Mouse (Mus musculus): ENCODE data around the gene Ngp. TPM values are rescaled to one million over a fixed set of nuclear protein-coding genes. Genes with fewer than 3 reads are reported as not detected.
A peak's percentile ranks its signal among the peaks of the same experiment; 100 is the strongest.

Gene Ngp
- polyA plus RNA-seq, 1 experiment from 2014 or later = 1.4 TPM

DNA sequence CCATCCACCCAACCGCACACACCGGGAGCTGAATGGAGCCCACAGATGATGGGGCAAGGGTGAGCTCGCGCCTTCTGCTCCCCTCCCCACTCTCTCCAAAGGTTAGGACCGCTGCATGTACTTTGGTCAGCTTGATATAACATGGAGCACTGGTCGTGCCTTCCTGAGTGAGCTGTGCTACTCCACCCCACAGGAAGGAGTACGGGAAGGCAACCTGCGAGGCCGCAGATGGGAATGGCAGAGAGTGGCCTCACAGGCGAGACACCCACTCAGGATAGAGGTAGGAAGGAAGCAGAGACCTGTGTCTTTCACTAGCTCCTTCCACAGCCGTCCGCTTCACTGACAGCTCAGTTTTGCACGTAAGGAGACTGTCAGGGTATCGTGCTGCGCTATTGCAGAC, 28.8 kb downstream of the Ngp start:
- 84% methylated on average over 15 of the region's 15 CpGs for WGBS
- ATAC-seq (ENCODE audit: low FRiP score) = no peak
- 0 out of 2 replicates have a peak overlapping the region, but pooled peaks have one; percentile 19 for H3K9ac ChIP-seq

DNA sequence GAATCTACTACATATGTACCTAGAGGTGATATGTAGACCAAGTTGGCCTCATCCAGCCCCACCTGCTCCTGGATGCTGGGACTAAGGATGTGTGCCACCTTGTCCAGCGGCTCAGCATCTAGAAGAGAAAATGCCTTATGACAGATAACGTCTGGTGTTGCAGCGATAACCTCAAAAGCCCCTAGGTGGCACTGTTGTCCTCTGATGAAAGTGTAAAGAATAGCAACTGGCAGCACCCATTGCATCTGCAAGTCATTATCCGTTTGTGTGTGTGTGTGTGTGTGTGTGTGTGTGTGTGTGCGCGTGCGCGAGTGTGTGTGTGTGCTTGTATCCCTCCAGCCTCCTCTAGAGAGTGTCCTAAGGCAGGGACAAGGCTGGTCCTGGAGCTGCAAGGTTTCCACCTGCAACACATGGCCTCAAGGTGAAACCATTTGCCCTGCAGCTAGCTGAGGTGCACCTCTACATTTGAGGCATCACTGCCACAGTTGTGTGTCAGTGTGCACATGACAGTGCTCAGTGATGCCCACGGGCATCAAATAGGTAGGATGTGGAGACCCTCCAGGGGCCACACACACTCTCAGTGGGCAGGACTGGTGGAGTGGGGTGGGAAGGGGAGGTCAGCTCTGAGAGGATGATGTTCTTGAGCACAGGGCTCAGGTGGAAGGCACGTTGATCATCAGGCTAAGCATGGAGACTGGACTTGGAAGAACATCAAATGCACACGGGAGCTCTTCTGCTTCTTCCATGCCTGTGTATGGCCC, 29.5 kb downstream of the Ngp start:
- peaks cover 6% of the 10 kb centered on the region for H3K4me1 ChIP-seq (replicated peaks)
- no peak overlapping the region for H3K4me3 ChIP-seq
- 33% methylated on average over 11 of the region's 11 CpGs for WGBS
- H3K9ac ChIP-seq = peak overlapping the region; percentile 51
- ATAC-seq (ENCODE audit: low FRiP score) = peak; percentile 80
- no peaks in the 10 kb centered on the region for H3K9me3 ChIP-seq
- H3K27ac ChIP-seq = 0 out of 2 replicates have a peak overlapping the region, but pooled peaks have one; percentile 12
- no peaks in the 10 kb centered on the region for H3K27me3 ChIP-seq
- peaks cover 37% of the 10 kb centered on the region for H3K36me3 ChIP-seq
- H3K4me2 ChIP-seq = no peak overlapping the region

More for the DNA sequence above, 28.8 kb downstream of the Ngp start:
- Histone ChIP-seq H3K27me3 (no peaks in the 10 kb centered on the region), H3K4me3 (no peak overlapping the region), H3K9me3 (no peaks in the 10 kb centered on the region), H3K36me3 (peaks cover 43% of the 10 kb centered on the region), H3K4me2 (no peak overlapping the region), H3K27ac (no peak overlapping the region), H3K4me1 (replicated peaks) (peaks cover 6% of the 10 kb centered on the region)

DNA sequence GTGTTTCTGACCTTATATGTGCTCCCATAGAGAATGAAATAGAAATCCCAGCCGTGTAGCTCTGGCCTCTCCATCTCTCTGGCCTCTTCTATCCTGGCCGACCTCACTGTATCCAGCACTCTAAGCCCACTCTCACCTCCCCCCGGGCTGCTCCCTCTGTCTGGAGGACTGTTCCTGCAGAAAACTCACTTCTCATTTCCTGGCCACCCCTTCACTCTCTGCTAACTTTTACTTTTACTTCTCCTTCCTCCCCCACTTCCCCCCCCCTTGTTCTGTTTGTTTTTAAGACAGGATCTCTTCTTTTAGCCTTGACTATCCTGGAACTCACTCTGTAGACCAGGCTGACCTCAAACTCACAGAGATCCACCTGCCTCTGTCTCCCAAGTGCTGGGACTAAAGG, 33.0 kb downstream of the Ngp start:
- no peak overlapping the region for H3K4me2 ChIP-seq
- H3K27ac ChIP-seq = no peak overlapping the region
- no peak for ATAC-seq (ENCODE audit: low FRiP score)
- H3K4me3 ChIP-seq = no peak overlapping the region
- no peak overlapping the region for H3K9ac ChIP-seq
- H3K27me3 ChIP-seq = no peaks in the 10 kb centered on the region
- 76% methylated on average over 3 of the region's 3 CpGs for WGBS
- H3K36me3 ChIP-seq = peaks cover 27% of the 10 kb centered on the region
- H3K9me3 ChIP-seq = no peaks in the 10 kb centered on the region
- peaks cover 6% of the 10 kb centered on the region for H3K4me1 ChIP-seq (replicated peaks)

- Histone ChIP-seq H3K4me2 (no peak overlapping the region), H3K9ac (no peak overlapping the region), H3K36me3 (peaks cover 18% of the 10 kb centered on the region), H3K9me3 (no peaks in the 10 kb centered on the region), H3K27ac (no peak overlapping the region), H3K4me3 (no peak overlapping the region), H3K4me1 (replicated peaks) (no peaks in the 10 kb centered on the region), H3K27me3 (no peaks in the 10 kb centered on the region)
- WGBS = 96% methylated on average over 3 of the region's 3 CpGs
- ATAC-seq (ENCODE audit: low FRiP score) = no peak
Observed at GRCm38 (mm10) chr9:110457926-110458325, 38.4 kb downstream of the Ngp start.

- no peak for ATAC-seq (ENCODE audit: low FRiP score)
- Histone ChIP-seq H3K27ac (no peak overlapping the region), H3K4me2 (no peak overlapping the region), H3K9me3 (no peaks in the 10 kb centered on the region), H3K4me3 (no peak overlapping the region), H3K9ac (no peak overlapping the region), H3K4me1 (replicated peaks) (no peaks in the 10 kb centered on the region), H3K36me3 (peaks cover 20% of the 10 kb centered on the region), H3K27me3 (no peaks in the 10 kb centered on the region)
- 77% methylated on average over 2 of the region's 2 CpGs for WGBS
Observed at GRCm38 (mm10) chr9:110459145-110459727, 39.7 kb downstream of the Ngp start.

- H3K4me2 ChIP-seq = no peak overlapping the region
- no peak overlapping the region for H3K9ac ChIP-seq
- H3K4me3 ChIP-seq = no peak overlapping the region
- 87% methylated on average over 18 of the region's 18 CpGs for WGBS
- H3K27me3 ChIP-seq = no peaks in the 10 kb centered on the region
- no peaks in the 10 kb centered on the region for H3K9me3 ChIP-seq
- peaks cover 13% of the 10 kb centered on the region; the same call in 1 of the 2 replicates for H3K36me3 ChIP-seq
- no peak for ATAC-seq (ENCODE audit: low FRiP score)
- no peak overlapping the region for H3K27ac ChIP-seq
- no peaks in the 10 kb centered on the region for H3K4me1 ChIP-seq (replicated peaks)
Observed at GRCm38 (mm10) chr9:110460884-110461815, 41.6 kb downstream of the Ngp start.

GRCm38 (mm10) chr9:110462321-110462720, 42.8 kb downstream of the Ngp start:
- 90% methylated on average over 7 of the region's 7 CpGs for WGBS
- H3K4me2 ChIP-seq = no peak overlapping the region
- H3K4me1 ChIP-seq (replicated peaks) = no peaks in the 10 kb centered on the region
- no peaks in the 10 kb centered on the region for H3K27me3 ChIP-seq
- H3K27ac ChIP-seq = no peak overlapping the region
- H3K9ac ChIP-seq = no peak overlapping the region
- ATAC-seq (ENCODE audit: low FRiP score) = no peak
- peaks cover 13% of the 10 kb centered on the region; the same call in 1 of the 2 replicates for H3K36me3 ChIP-seq
- H3K4me3 ChIP-seq = no peak overlapping the region
- H3K9me3 ChIP-seq = no peaks in the 10 kb centered on the region

- no peak overlapping the region for H3K4me3 ChIP-seq
- H3K9me3 ChIP-seq = no peaks in the 10 kb centered on the region
- peaks cover 19% of the 10 kb centered on the region; the same call in 1 of the 2 replicates for H3K36me3 ChIP-seq
- H3K9ac ChIP-seq = no peak overlapping the region
- H3K27ac ChIP-seq = no peak overlapping the region
- H3K4me1 ChIP-seq (replicated peaks) = no peaks in the 10 kb centered on the region
- no peak for ATAC-seq (ENCODE audit: low FRiP score)
- H3K27me3 ChIP-seq = no peaks in the 10 kb centered on the region
- 94% methylated on average over 6 of the region's 6 CpGs for WGBS
- no peak overlapping the region for H3K4me2 ChIP-seq
Observed at GRCm38 (mm10) chr9:110463983-110464591, 44.5 kb downstream of the Ngp start.

DNA sequence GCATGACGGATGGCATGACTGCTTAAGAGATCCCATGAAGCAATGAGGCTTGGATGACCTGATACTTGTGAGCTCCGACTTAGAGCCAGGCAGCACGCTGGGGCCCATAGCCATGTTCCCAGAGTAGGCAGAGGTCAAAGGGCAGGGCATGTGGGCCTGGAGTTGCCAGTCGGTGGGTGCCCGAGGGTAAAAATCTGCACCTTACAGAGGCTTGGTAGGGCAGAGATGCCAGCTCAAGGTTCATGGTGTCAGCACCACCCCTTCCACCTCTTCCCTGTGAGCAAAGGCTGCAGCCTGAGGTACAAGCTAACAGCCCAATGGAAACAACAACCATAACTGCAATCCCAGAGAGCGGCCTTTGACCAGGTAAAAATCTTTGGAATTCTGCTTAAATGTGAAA, 45.8 kb downstream of the Ngp start:
- Histone ChIP-seq H3K36me3 (peaks cover 19% of the 10 kb centered on the region; the same call in 1 of the 2 replicates), H3K27me3 (no peaks in the 10 kb centered on the region), H3K9me3 (no peaks in the 10 kb centered on the region), H3K4me3 (no peak overlapping the region), H3K4me2 (no peak overlapping the region), H3K27ac (no peak overlapping the region), H3K9ac (no peak overlapping the region), H3K4me1 (replicated peaks) (no peaks in the 10 kb centered on the region)
- WGBS = 92% methylated on average over 6 of the region's 6 CpGs
- no peak for ATAC-seq (ENCODE audit: low FRiP score)

GRCm38 (mm10) chr9:110466179-110466578, 46.6 kb downstream of the Ngp start:
- H3K36me3 ChIP-seq = peaks cover 19% of the 10 kb centered on the region; the same call in 1 of the 2 replicates
- H3K27ac ChIP-seq = no peak overlapping the region
- H3K4me3 ChIP-seq = no peak overlapping the region
- no peaks in the 10 kb centered on the region for H3K9me3 ChIP-seq
- H3K9ac ChIP-seq = no peak overlapping the region
- no peak for ATAC-seq (ENCODE audit: low FRiP score)
- H3K27me3 ChIP-seq = no peaks in the 10 kb centered on the region
- no peaks in the 10 kb centered on the region for H3K4me1 ChIP-seq (replicated peaks)
- WGBS = 84% methylated on average over 3 of the region's 3 CpGs
- no peak overlapping the region for H3K4me2 ChIP-seq
